Mouse (Mus musculus) liver, embryonic 18 days (tissue): Measurements from ENCODE around the gene Gm8300. TPM values are rescaled to one million over a fixed set of nuclear protein-coding genes. Genes with fewer than 3 reads are reported as not detected.

Experiments used
- polyA plus RNA-seq: library from polyadenylated mRNA; depleted of rRNA; stranded (reverse); fragments of >200 nt; gene quantifications from 2 replicates; pipeline ENCODE4 v1.2.3, GENCODE M21; 2012; rRNA removed

Gm8300 gene
- not detected in 2 replicates for polyA plus RNA-seq

DNA sequence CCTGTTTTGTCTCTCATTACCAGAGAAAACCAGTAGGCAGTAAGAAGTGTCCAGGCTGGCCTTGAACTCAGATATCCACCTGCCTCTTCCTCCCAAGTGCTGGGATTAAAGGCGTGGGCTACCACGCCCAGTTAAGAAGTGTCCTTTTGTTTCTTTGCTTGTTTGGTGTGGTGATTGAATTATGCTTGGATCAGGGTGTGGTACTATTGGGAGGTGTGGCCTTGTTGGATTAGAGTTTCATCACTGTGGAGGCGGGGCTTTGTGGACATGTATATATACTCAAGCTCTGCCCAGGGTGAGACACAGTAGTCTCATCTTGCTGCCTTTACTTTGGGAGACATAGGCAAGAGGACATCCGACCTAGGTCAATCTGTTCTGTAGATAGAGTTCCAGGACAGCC is at the start of gene Gm8300:
Gm8300 (plus strand) TSS at position 301 of the 400 bp plus-strand sequence.

GRCm38 (mm10) chr12:87471964-87472786 is 41.9 kb upstream of the Gm8300 start, which contains the start of gene Snw1:
TSS of gene Snw1 (minus strand) at chr12:87472274.

DNA sequence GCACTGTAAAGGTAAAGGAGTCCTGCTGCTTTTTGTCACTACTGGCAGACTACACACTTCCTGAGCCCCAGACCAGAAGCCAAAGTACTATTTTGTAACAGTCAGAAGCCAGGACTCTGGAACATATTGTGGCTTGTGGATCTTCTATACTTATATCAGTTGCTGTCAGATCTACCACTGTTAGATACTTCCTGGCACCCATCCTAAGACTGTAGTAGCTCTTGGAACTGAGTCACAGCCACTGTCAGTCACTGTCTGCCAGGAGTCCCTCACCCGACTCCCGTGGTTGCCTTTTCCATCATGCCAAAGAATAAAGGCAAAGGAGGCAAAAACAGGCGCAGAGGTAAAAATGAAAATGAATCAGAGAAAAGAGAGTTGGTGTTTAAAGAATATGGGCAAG is 19.7 kb upstream of the Gm8300 start, which contains the start of gene Gm5788:
Gm5788 (plus strand) TSS at position 301 of the 400 bp plus-strand sequence.

Other genes starting within 250 kb of the Gm8300 start
- 9.5 and 9.7 TPM in 2 replicates for gene Vipas39, start 248.1 kb upstream of the Gm8300 start, polyA plus RNA-seq
- gene Ahsa1, start 247.8 kb upstream of the Gm8300 start, polyA plus RNA-seq: 84.9 and 88.1 TPM in 2 replicates
- gene Ism2, start 214.6 kb upstream of the Gm8300 start, polyA plus RNA-seq: 0.09 and 0.18 TPM in 2 replicates
- gene Sptlc2, start 126.0 kb upstream of the Gm8300 start, polyA plus RNA-seq: 13.5 and 14.3 TPM in 2 replicates
- gene Slirp, start 70.4 kb upstream of the Gm8300 start, polyA plus RNA-seq: 32.5 and 32.8 TPM in 2 replicates
- 12.8 and 17.1 TPM in 2 replicates for gene Alkbh1, start 70.3 kb upstream of the Gm8300 start, polyA plus RNA-seq
- 15.4 and 15.6 TPM in 2 replicates for gene Snw1, start 42.0 kb upstream of the Gm8300 start, polyA plus RNA-seq
- gene Gm5788, start 19.6 kb upstream of the Gm8300 start, polyA plus RNA-seq: not detected in 2 replicates
- gene Oog1, start 88.4 kb downstream of the Gm8300 start, polyA plus RNA-seq: not detected in 2 replicates
- gene Gm4027, start 104.6 kb downstream of the Gm8300 start, polyA plus RNA-seq: not detected in 2 replicates
- not detected in 2 replicates for gene Gm16381, start 130.3 kb downstream of the Gm8300 start, polyA plus RNA-seq